In genomic region chr2:131134381-131134780, GRCm38 (mm10) we compare ENCODE assay signal across 9 mouse cellular contexts. TPM values are rescaled to one million over a fixed set of nuclear protein-coding genes. Genes with fewer than 3 reads are reported as not detected.
DNase-seq lines count a peak whose midpoint lies in the region; ATAC-seq and TF ChIP-seq lines count a peak whose summit lies in the region.
"Had no signal": no experiment of that assay in that cellular context is flagged by ENCODE, and none has a peak within 500 bp of the region (broad histone marks: within the 10 kb centered on the region; RNA-seq: fewer than 3 reads in every experiment).

No protein-coding gene starts in this region.

- H3K27ac ChIP-seq in hindbrain, embryonic 10.5 days: 0 out of 2 replicates have a peak overlapping the region, but pooled peaks have one; percentile 59
- no peak overlapping the region; the same call in 1 of the 2 replicates for H3K27ac ChIP-seq in hindbrain, embryonic 14.5 days
- peak overlapping the region; percentile 44; the same call in 1 of the 2 replicates for H3K27ac ChIP-seq in embryonic facial prominence, embryonic 13.5 days
- H3K27ac ChIP-seq in kidney, embryonic 15.5 days: peak overlapping the region; percentile 70
- peak overlapping the region; percentile 62 for H3K27ac ChIP-seq in lung, postnatal 0 days (ENCODE audit: low read length)
- H3K27ac ChIP-seq: midbrain, embryonic 12.5 days had no signal

- no peak overlapping the region for H3K9ac ChIP-seq in hindbrain, embryonic 14.5 days
- H3K9ac ChIP-seq in embryonic facial prominence, embryonic 13.5 days: 0 out of 2 replicates have a peak overlapping the region, but pooled peaks have one; percentile 27
- H3K9ac ChIP-seq in kidney, embryonic 15.5 days: no peak overlapping the region
- H3K9ac ChIP-seq in lung, postnatal 0 days (replicated peaks; ENCODE audit: low read depth): no peak overlapping the region
- H3K9ac ChIP-seq: midbrain, embryonic 12.5 days had no signal

- DNase-seq in hindbrain, embryonic 10.5 days (ENCODE audit: low spot score): no peak
- DNase-seq in hindbrain, embryonic 14.5 days (ENCODE audit: low spot score): no peak
- peak; percentile 66 for DNase-seq in lung, postnatal 0 days (ENCODE audit: low spot score)
- DNase-seq in MN1 (ENCODE audit: low spot score): no peak
- no peak for DNase-seq in cerebellum, adult 9-10 months
- DNase-seq in cerebellum, postnatal 25 days: no peak

- ATAC-seq in hindbrain, embryonic 14.5 days (ENCODE audit: low FRiP score): no peak
- ATAC-seq in embryonic facial prominence, embryonic 13.5 days (ENCODE audit: insufficient number of reproducible peaks, insufficient read depth, low FRiP score, low TSS enrichment, low read depth): no peak
- ATAC-seq in kidney, embryonic 15.5 days (replicated peaks; ENCODE audit: low FRiP score): no peak; the same call in 1 of the 2 replicates
- peak; percentile 89 for ATAC-seq in lung, postnatal 0 days

- H3K9me3 ChIP-seq in hindbrain, embryonic 10.5 days: no peaks in the 10 kb centered on the region
- no peaks in the 10 kb centered on the region for H3K9me3 ChIP-seq in hindbrain, embryonic 14.5 days (ENCODE audit: control insufficient read depth, low read length)
- H3K9me3 ChIP-seq in embryonic facial prominence, embryonic 13.5 days: no peaks in the 10 kb centered on the region
- H3K9me3 ChIP-seq in kidney, embryonic 15.5 days (replicated peaks): no peaks in the 10 kb centered on the region
- H3K9me3 ChIP-seq in lung, postnatal 0 days (ENCODE audit: low read length): no peaks in the 10 kb centered on the region
- H3K9me3 ChIP-seq: midbrain, embryonic 12.5 days had no signal

- TF ChIP-seq CTCF in lung, postnatal 0 days (IDR thresholded peaks at IDR 0.05): no peak

- no peak overlapping the region for H3K4me2 ChIP-seq in hindbrain, embryonic 14.5 days (replicated peaks)
- H3K4me2 ChIP-seq in embryonic facial prominence, embryonic 13.5 days: no peak overlapping the region
- no peak overlapping the region for H3K4me2 ChIP-seq in kidney, embryonic 15.5 days
- H3K4me2 ChIP-seq in lung, postnatal 0 days (replicated peaks; ENCODE audit: low read depth, low read length): no peak overlapping the region
- H3K4me2 ChIP-seq: midbrain, embryonic 12.5 days had no signal

- peaks cover 24% of the 10 kb centered on the region; the same call in 1 of the 2 replicates for H3K4me1 ChIP-seq in hindbrain, embryonic 10.5 days (replicated peaks)
- H3K4me1 ChIP-seq in hindbrain, embryonic 14.5 days (replicated peaks; ENCODE audit: control insufficient read depth, insufficient read depth, low read length): no peaks in the 10 kb centered on the region
- peaks cover 22% of the 10 kb centered on the region; the same call in 1 of the 2 replicates for H3K4me1 ChIP-seq in embryonic facial prominence, embryonic 13.5 days
- H3K4me1 ChIP-seq in kidney, embryonic 15.5 days: peaks cover 29% of the 10 kb centered on the region
- no peaks in the 10 kb centered on the region; the same call in 1 of the 2 replicates for H3K4me1 ChIP-seq in lung, postnatal 0 days (ENCODE audit: insufficient read depth, low read depth, low read length)
- H3K4me1 ChIP-seq: midbrain, embryonic 12.5 days had no signal

- peak; percentile 72 for TF ChIP-seq EP300 in lung, postnatal 0 days (IDR thresholded peaks at IDR 0.05)

- peaks cover 13% of the 10 kb centered on the region; the same call in 1 of the 2 replicates for H3K36me3 ChIP-seq in hindbrain, embryonic 10.5 days
- H3K36me3 ChIP-seq in hindbrain, embryonic 14.5 days (replicated peaks; ENCODE audit: control insufficient read depth, insufficient read depth): no peaks in the 10 kb centered on the region
- H3K36me3 ChIP-seq in embryonic facial prominence, embryonic 13.5 days: peaks cover 50% of the 10 kb centered on the region
- H3K36me3 ChIP-seq in kidney, embryonic 15.5 days: peaks cover 55% of the 10 kb centered on the region
- H3K36me3 ChIP-seq in lung, postnatal 0 days (ENCODE audit: insufficient read depth, low read length): no peaks in the 10 kb centered on the region
- H3K36me3 ChIP-seq: midbrain, embryonic 12.5 days had no signal

- no peaks in the 10 kb centered on the region for H3K27me3 ChIP-seq in hindbrain, embryonic 10.5 days (ENCODE audit: insufficient read depth, poor library complexity, severe bottlenecking)
- no peaks in the 10 kb centered on the region for H3K27me3 ChIP-seq in hindbrain, embryonic 14.5 days (ENCODE audit: control insufficient read depth, insufficient read depth, low read length)
- no peaks in the 10 kb centered on the region for H3K27me3 ChIP-seq in embryonic facial prominence, embryonic 13.5 days
- H3K27me3 ChIP-seq in kidney, embryonic 15.5 days: no peaks in the 10 kb centered on the region
- H3K27me3 ChIP-seq in lung, postnatal 0 days (replicated peaks; ENCODE audit: insufficient read depth, low read length): no peaks in the 10 kb centered on the region
- H3K27me3 ChIP-seq: midbrain, embryonic 12.5 days had no signal

- 50% methylated on average over 1 of the region's 1 CpGs for WGBS in hindbrain, embryonic 10.5 days
- WGBS in hindbrain, embryonic 14.5 days: 72% methylated on average over 1 of the region's 1 CpGs
- 50% methylated on average over 1 of the region's 1 CpGs for WGBS in embryonic facial prominence, embryonic 13.5 days
- WGBS in kidney, embryonic 15.5 days: 40% methylated on average over 1 of the region's 1 CpGs
- WGBS in lung, postnatal 0 days: 50% methylated on average over 1 of the region's 1 CpGs

- no peak overlapping the region for H3K4me3 ChIP-seq in hindbrain, embryonic 10.5 days
- no peak overlapping the region for H3K4me3 ChIP-seq in hindbrain, embryonic 14.5 days (replicated peaks; ENCODE audit: low read length)
- no peak overlapping the region for H3K4me3 ChIP-seq in embryonic facial prominence, embryonic 13.5 days
- no peak overlapping the region for H3K4me3 ChIP-seq in kidney, embryonic 15.5 days (replicated peaks)
- H3K4me3 ChIP-seq in lung, postnatal 0 days (ENCODE audit: low read depth, low read length): no peak overlapping the region
- H3K4me3 ChIP-seq: midbrain, embryonic 12.5 days had no signal

RNA-seq across cellular contexts. Expression of gene Gm11037, which starts 1.1 kb away (rescaled TPM):
- polyA plus RNA-seq in hindbrain, embryonic 10.5 days (2016; fragmentation: Nextera tagmentation; extraction: Ambion mirVana): not detected in 2 replicates
- not detected in 2 replicates for polyA plus RNA-seq in hindbrain, embryonic 14.5 days (2014; fragmentation: Nextera tagmentation; extraction: Ambion mirVana)
- not detected in 2 replicates for polyA plus RNA-seq in embryonic facial prominence, embryonic 13.5 days (2015; fragmentation: Nextera tagmentation; extraction: Ambion mirVana)
- polyA plus RNA-seq in kidney, embryonic 15.5 days (2015; fragmentation: Nextera tagmentation; extraction: Ambion mirVana): not detected in 2 replicates
- not detected in 2 replicates for polyA plus RNA-seq in lung, postnatal 0 days (2015; fragmentation: Nextera tagmentation; extraction: Ambion mirVana)
- polyA plus RNA-seq: midbrain, embryonic 12.5 days had no signal

RNA-seq across cellular contexts. Expression of gene Hspa12b, which starts 7.3 kb away (rescaled TPM):
- polyA plus RNA-seq in hindbrain, embryonic 10.5 days (2016; fragmentation: Nextera tagmentation; extraction: Ambion mirVana): 6.4 and 7.6 TPM in 2 replicates
- 2.2 and 3.3 TPM in 2 replicates for polyA plus RNA-seq in hindbrain, embryonic 14.5 days (2014; fragmentation: Nextera tagmentation; extraction: Ambion mirVana)
- polyA plus RNA-seq in embryonic facial prominence, embryonic 13.5 days (2015; fragmentation: Nextera tagmentation; extraction: Ambion mirVana): 18.2 TPM in 2 replicates
- polyA plus RNA-seq in kidney, embryonic 15.5 days (2015; fragmentation: Nextera tagmentation; extraction: Ambion mirVana): 20.3 and 21.3 TPM in 2 replicates
- 16.7 and 17.9 TPM in 2 replicates for polyA plus RNA-seq in lung, postnatal 0 days (2015; fragmentation: Nextera tagmentation; extraction: Ambion mirVana)

RNA-seq across cellular contexts. Expression of gene 1700037H04Rik, which starts 25.5 kb away (rescaled TPM):
- 138 and 142 TPM in 2 replicates for polyA plus RNA-seq in hindbrain, embryonic 10.5 days (2016; fragmentation: Nextera tagmentation; extraction: Ambion mirVana)
- polyA plus RNA-seq in hindbrain, embryonic 14.5 days (2014; fragmentation: Nextera tagmentation; extraction: Ambion mirVana): 87.3 and 88.5 TPM in 2 replicates
- 67.5 and 71.4 TPM in 2 replicates for polyA plus RNA-seq in embryonic facial prominence, embryonic 13.5 days (2015; fragmentation: Nextera tagmentation; extraction: Ambion mirVana)
- polyA plus RNA-seq in kidney, embryonic 15.5 days (2015; fragmentation: Nextera tagmentation; extraction: Ambion mirVana): 82.9 and 91.1 TPM in 2 replicates
- 28.3 and 32.8 TPM in 2 replicates for polyA plus RNA-seq in lung, postnatal 0 days (2015; fragmentation: Nextera tagmentation; extraction: Ambion mirVana)

RNA-seq across cellular contexts. Expression of gene Cenpb, which starts 45.5 kb away (rescaled TPM):
- polyA plus RNA-seq in hindbrain, embryonic 10.5 days (2016; fragmentation: Nextera tagmentation; extraction: Ambion mirVana): 9.7 and 12.8 TPM in 2 replicates
- polyA plus RNA-seq in hindbrain, embryonic 14.5 days (2014; fragmentation: Nextera tagmentation; extraction: Ambion mirVana): 9.3 and 10.3 TPM in 2 replicates
- polyA plus RNA-seq in embryonic facial prominence, embryonic 13.5 days (2015; fragmentation: Nextera tagmentation; extraction: Ambion mirVana): 12.3 and 12.4 TPM in 2 replicates
- polyA plus RNA-seq in kidney, embryonic 15.5 days (2015; fragmentation: Nextera tagmentation; extraction: Ambion mirVana): 10.6 and 10.8 TPM in 2 replicates
- polyA plus RNA-seq in lung, postnatal 0 days (2015; fragmentation: Nextera tagmentation; extraction: Ambion mirVana): 13.2 and 14.9 TPM in 2 replicates

RNA-seq across cellular contexts. Expression of gene Siglec1, which starts 47.8 kb away (rescaled TPM):
- 0.10 and 0.16 TPM in 2 replicates for polyA plus RNA-seq in hindbrain, embryonic 10.5 days (2016; fragmentation: Nextera tagmentation; extraction: Ambion mirVana)
- polyA plus RNA-seq in hindbrain, embryonic 14.5 days (2014; fragmentation: Nextera tagmentation; extraction: Ambion mirVana): 0.27 and 0.39 TPM in 2 replicates
- 0.07 and 0.18 TPM in 2 replicates for polyA plus RNA-seq in embryonic facial prominence, embryonic 13.5 days (2015; fragmentation: Nextera tagmentation; extraction: Ambion mirVana)
- polyA plus RNA-seq in kidney, embryonic 15.5 days (2015; fragmentation: Nextera tagmentation; extraction: Ambion mirVana): 0.35 and 0.49 TPM in 2 replicates
- 1.1 TPM in 2 replicates for polyA plus RNA-seq in lung, postnatal 0 days (2015; fragmentation: Nextera tagmentation; extraction: Ambion mirVana)
